Mouse (Mus musculus): Measurements from ENCODE around the gene Aff1.

The Aff1 gene

DNA sequence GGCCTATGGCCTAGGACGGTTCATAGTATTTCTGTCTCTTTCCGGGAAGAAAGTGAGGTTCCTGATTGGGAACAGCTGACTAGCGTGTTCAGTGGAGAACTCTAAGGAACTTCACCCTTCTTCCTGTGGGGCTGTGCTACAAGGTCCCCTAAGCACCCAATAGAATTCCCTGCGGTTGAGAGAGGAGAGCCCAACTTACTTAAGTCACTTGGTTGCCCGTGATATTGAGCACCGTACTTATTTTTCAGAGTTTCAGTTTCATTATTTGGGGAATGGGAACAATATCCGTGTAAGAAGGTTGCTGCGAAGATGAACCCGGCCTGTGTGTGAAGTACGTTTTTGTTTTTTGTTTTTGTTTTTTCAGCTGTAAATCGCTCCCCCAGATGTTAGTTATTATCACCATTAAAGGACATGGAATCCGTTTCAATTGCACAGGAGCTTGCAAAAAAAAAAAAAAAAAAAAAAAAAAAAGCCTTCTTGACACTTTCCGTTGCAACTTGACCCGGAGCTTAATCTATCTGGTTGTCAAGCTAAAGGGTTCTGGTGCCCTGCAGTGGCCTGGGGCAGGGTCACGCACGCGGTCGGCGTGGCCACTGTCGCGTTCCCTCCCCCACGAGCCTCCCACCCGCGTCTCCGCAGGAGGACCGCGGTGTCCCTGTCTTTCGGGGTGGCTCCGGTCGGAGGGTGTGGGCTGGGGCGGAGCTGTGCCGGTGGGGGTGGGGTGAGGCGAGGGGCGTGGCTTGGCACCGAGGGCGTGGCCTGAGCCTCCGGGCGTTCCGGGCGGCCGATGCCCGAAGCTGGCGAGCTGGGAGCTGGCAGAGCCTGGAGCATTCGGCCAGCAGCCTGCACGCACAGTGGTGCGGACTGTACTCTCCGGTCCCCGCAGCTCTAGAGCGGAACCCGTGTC is at the start of gene Aff1:
Gene Aff1, plus strand, starts transcription at position 751 of the 907 bp plus-strand sequence.
- DNase-seq: peak; percentile 99

DNA sequence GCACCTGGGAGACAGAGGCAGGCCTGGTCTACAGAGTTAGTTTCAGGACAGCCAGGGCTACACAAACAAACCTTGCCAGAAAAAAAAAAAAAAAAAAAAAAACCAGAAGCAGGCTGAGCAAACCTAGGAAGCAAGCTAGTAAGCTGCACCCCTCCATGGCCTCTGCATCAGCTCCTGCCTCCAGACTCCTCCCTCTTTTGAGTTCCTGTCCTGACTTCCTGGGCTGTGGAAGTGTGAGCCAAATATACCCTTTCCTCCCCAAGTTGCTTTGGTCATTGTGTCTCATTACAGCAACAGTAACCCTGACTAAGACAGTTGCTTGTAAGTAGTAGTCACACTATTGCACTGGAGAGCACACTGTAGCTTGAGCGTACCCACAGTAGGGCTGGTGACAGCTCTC is 48.0 kb upstream of the Aff1 start:
- DNase-seq: peak; percentile 93

DNA sequence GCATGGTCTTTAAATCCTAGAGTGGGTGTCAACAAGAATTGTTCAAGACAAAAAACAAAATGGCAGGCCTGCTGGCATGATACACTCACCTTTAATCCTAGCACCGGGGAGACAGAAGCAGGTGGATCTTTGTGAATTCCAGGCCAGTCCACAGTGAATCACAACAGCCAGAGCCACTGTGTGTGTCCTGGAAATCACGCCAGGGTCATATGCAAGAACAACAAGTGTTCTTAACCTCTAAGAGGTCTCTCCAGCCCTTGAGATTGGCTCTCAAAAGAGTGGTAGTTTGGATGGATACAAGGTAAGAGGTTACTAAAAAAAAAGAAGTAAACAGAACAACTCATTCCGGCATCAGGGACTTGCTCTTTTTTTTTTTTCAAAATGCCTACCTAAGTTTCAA is 44.9 kb upstream of the Aff1 start:
- DNase-seq: no peak

DNA sequence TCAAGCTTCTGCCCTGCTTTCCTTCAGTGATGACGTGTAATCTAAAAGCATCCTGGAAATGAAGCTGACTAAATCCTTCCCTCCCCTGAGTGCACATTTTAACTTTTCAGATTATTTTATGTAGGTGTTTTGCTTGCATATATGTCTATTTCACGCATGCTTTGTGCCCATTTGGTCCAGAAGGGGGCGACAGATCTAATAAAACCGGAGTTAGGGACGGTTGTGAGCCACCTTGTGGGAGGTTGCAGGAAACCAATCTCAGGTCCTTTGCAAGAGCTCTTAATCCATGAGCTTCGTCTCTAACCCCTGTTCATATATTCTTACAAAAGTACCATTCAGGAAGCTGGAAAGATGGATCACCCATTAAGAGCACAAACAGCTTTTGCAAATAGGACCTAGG is 37.9 kb upstream of the Aff1 start:
- no peak for DNase-seq

DNA sequence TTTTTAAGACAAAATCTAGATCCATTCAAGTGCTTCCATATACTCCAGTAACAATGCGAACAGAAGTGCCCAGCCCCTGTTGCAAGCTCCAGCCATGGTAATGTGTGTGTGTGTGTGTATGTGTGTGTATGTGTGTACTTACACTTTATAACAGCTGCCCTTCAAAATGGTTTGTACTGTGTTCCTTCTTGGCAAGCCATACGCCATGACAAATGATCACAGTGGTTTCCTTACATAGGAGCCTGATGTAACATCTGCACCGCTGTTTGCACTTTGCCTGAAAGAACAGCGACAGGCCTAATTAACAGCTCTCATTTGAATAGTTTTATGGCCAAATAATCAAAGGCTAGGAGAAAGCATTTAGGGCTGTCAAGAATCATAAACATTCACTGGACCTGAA is 37.4 kb upstream of the Aff1 start:
- DNase-seq: no peak

DNA sequence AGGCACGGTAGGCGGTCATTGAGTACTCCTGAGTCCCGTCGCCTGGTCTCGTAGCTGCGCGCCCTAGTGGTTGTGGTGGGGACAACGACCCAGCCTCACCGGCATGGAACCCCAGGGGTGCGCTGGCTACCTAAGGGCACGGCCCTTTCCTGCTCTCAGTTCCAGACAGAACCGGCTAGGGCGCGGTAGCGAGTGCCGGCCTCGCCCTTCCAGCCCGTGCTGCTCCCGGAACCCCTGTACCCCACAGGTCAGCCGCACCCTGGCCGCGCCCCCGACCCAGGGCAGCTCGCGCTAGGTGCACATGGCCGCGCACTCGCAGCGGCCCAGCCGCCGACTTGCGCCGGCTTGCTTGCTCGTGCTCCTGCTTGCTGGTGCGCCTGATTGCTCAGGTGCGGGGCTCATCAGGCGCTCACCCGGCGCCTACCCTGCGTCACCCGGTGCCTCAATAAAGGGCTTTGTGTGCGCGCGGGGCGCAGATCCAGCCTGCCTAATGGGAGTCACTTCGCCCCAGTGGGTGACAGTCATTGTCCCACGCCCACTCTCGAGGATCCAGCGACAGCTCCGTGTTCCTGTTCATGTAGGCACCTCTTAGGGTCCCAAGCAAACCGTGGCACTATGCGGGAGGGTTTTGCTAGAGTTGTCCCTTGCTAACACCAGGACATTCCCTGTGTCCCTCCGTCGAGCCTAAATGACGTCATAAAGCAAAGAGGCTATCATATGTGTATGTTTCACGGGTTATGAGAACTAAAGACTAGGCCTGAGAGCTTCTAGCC is 36.6 kb upstream of the Aff1 start, which contains the start of gene 1700016H13Rik:
Gene 1700016H13Rik, minus strand, starts transcription at position 665 of the 773 bp plus-strand sequence.
- peak; percentile 98 for DNase-seq

DNA sequence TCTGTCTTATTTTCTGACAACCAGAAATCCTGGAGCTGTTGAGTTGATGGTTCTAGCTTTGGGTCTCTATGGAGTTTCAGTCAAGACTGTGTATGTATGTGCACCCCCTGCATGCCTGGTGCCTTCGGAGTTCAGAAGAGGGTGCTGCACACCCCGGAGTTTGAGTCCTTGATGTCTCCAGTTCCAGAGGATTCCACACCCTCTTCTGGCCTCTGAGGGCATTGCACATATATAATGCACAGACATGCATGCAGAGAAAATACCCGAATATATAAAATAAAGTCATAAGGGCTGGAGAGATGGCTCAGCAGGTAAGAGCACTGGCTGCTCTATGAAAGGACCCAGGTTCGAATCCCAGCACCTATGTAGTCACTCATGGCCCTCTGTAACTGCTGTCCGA is 33.3 kb upstream of the Aff1 start:
- DNase-seq: no peak

DNA sequence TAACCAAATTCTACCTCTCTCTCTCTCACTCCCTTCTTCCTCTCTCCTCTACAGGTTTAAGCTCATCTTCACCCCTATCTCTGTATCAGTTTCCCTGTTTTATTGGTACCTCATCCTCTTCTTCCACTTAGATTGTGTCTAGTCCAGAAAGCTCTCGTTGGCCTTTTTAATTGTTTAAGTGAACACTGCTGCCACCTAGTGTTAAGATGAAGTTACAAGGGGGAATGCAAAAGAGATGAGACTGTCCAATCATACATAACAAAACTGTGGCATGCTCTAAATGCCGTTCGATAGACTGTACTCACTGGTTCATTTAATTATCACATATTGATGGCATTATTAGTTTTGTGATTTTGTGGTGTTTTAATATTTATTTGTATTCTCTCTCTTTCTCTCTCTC is 32.6 kb upstream of the Aff1 start:
- no peak for DNase-seq

DNA sequence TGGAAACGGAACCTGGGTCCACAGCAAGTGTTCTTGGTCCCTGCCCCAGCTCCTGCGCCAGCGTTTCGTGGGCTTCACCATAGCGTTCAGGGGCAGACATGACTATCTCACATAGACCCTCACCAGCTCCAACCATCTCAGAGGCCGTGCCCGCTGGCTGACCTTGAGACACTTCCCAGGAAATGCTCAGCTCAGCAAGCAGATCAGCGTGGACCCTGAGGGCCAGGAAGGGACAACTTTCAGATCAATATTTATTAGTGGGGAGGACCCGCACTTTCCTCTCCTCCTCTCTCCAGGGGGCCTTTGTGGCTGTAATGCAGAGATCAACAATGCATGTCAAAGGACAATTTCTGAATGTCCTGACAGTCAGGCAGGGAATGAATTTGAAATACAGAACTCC is 27.2 kb upstream of the Aff1 start:
- no peak for DNase-seq

DNA sequence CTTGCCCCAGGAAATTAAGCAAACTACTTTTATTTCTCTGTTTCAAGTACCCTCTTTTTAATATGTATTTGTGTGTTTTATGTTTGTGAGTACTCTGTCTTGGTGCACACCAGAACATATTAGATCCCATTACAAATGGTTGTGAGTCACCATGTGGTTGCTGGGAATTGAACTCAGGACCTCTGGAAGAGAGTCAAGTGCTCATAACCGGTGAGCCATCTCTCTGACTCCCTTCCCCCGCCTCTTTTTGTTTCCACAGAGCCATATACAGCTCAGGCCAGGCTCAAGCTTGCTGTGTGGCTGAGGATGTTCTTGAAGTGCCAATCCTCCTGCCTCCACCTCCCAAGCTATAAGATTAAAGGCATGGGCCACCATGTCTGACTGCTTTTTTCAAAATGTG is 26.3 kb upstream of the Aff1 start:
- DNase-seq: no peak

DNA sequence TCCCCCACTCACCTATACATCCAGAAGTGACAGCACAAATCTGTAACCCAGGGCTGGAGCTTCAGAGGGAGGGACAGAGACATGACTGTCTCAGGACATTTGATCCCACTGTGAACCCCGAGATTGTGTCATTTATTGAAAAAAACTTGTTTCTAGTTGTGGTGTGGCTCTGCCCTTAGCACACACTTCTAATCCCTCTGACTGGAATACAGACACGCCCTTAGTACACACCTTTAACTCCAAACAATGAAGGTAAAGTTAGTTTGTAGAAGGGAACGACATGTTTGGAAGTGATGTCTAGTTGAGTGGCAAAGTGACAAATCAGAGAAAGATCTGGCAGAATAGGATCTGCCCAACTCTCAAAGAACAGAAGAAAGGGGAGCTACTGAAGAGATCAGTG is 20.3 kb upstream of the Aff1 start:
- DNase-seq: no peak

DNA sequence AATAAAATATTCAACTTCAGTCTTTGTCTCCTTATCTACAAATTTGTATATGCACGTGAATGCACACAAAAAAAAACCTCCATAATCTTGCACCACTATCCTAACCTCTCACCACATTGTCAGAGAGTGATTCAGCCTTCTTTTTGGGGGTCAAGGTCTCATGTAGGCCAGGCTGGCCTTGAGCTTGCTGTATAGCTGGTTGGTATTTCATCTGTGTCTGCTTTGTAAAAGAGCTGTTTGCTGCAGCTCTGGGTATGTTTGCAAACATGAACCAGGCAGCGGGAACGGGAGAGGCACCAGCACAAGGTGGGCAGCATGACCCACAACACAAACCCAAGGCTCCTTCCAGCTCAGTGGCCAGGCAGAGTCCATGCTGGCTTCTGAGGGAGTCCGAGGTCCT is 18.6 kb upstream of the Aff1 start:
- no peak for DNase-seq

DNA sequence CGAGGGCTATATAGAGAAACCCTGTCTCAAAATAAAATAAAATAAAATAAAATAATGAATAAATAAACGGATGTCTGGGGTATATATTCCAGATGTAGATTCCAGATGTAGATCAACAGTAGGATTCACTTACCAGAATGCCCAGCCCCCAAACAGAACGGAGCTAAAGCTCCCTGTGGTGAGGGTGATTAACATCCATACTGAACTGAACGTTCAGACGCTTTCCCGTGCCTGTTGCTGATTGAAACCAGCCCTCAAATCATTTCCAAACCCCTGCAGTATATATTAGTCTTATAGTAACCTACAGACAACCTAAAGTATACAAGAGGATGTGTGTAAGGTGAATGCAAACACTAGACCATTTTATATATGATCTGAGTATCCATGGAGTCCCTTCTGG is 17.7 kb upstream of the Aff1 start:
- DNase-seq: no peak

DNA sequence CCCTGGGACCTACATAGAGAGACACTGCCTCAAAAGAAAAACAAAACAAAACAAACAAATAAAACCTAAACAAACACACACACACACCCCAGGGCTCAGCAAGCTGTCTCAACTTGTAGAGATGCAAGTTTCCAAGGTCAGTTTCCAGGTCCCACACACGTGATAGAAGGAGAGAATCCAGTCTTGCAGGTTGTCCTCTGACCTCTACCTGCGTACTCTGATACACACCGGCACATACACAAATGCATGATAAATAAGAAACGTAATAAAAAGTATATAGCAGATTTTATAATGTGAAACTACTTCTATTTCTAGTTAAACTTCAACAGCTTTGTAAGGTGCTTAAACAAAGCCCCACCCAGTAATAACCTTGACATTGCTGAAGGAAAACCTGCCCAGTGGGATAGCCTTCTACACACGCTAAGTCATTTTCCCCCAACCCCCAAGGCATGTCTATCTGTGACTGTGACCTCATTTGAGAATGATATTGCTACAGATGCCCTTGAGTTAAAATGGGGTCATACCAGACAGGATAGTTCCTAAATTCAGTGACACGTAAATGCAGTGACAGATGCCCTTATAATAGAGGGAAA is 15.8 kb upstream of the Aff1 start:
- no peak for DNase-seq

DNA sequence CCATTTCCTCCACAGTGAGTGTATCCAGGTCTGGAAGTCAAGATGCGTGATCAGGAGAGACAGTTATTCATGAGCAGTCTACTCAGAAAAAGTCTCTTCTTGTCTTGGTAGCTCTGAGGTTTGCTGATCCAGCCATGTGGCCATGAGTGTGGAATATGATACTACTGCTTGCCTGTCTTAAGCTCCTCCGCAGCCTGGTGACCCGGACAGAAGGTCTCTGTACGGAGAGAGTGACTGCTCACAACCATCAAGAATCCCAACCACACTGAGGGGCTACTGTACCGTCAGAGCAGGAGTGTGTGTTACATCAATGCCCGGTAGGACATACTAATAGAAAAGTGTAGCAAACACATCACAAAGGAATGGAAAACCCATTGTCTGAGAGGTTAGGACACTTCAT is 14.3 kb upstream of the Aff1 start:
- DNase-seq: no peak

DNA sequence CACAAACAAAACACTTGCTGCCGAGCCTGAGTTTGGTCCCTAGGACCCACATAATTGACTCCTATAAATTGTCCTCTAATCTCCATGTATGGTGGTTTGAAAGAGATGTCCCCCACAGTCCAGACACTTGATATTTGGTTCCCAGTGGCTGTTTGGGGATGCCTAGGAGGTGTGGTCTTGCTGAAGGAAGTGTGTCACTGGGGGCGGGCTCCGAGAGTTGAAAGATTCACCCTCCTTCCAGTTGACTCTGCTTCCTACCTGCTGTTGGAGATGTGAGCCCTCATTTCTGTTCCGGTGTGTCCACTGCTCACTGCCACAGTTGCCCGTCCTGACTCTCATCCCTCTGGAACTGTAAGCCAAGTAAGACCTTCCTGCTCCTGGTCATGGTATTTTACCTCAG is 13.2 kb upstream of the Aff1 start:
- no peak for DNase-seq

DNA sequence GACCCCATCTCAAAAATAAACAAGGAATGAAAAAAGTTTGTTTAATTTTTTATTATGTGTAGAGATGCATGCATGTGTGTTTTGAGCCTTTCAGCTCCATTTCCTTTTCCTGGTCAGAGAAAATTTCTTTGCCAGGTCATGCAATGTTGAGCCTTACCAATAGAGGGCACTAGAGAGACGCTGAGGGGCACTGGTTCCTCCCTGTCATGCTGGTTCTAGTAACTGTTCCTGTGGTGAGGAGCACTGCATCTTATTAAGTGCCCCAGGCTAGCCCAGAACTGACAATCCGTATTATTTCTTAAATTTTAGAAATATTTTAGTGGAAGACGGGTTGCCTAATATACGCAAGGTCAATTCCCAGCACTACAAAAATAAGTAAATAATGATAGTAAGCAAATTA is 11.8 kb upstream of the Aff1 start:
- peak; percentile 95 for DNase-seq

DNA sequence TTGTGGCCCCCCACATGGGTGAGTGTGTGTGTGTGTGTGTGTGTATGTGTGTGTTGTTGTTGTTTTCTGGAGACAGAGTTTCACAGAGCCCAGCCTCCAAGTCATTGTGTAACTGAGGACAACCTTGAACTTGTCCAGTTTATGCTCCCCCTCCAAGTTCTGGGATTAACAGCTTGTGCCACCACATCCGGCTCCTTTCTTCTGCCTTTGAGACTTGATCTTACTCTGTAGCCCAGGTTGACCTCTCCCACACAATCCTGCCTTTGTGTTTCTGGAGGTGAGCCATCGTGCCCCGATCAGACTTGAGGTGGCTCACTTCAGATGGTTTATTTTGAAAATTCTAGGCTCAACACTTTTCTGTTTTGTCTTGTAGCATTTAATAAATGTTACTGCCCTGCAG is 10.3 kb upstream of the Aff1 start:
- DNase-seq: no peak

DNA sequence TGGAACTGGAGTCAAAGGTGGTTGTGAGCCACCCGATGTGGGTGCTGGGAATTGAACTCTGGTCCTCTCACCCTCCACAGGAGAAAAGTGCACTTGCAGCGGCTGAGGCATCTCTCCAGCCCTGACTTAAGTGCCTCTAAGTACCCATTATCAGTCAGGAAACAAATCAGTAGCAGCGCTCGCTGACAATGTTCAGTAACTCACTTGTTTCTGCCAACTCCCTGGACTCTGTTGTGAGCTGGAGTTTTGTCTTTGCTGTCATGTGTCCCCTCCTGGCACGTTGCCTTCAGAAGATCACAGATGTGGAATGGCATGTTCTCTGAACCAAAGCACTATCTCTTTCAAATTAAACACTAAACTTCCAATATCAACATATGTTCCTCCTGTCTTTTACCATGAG is 2.5 kb upstream of the Aff1 start:
- peak; percentile 93 for DNase-seq

DNA sequence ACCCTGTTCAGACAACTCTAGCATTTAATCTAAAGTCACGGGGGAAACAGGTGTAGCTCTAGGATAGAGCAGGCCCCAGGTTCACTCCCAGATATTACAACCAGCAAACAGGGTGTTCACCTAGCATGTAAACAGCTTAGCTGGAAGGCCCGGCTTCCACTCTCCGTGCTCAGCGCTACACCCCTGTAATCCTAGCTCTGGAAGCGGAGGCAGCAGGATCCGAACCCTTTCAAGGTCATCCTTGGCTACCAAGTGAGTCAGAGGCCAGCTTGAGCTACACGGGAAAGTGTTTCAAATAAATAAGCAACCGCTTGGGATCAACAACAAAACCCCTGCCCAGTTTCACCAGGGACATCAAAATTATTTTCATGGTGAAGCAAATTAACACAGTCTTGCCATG is 2.0 kb upstream of the Aff1 start:
- peak; percentile 87 for DNase-seq

DNA sequence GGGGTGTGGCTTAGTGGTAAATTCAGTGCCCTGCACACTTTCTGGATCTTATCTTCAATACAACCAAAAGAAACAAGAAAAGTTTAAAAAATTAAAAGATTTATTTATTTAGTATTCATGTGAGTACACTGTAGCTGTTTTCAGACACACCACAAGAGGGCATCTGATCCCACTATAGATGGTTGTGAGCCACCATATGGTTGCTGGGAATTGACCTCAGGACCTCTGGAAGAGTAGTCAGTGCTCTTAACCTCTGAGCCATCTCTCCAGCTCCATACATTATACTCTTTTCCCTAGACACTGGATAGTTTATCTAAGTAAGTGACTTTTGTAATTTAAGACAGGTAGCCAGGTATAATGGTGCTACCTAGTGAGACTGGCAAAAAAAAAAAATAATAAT is 1.0 kb upstream of the Aff1 start:
- peak; percentile 79 for DNase-seq

DNA sequence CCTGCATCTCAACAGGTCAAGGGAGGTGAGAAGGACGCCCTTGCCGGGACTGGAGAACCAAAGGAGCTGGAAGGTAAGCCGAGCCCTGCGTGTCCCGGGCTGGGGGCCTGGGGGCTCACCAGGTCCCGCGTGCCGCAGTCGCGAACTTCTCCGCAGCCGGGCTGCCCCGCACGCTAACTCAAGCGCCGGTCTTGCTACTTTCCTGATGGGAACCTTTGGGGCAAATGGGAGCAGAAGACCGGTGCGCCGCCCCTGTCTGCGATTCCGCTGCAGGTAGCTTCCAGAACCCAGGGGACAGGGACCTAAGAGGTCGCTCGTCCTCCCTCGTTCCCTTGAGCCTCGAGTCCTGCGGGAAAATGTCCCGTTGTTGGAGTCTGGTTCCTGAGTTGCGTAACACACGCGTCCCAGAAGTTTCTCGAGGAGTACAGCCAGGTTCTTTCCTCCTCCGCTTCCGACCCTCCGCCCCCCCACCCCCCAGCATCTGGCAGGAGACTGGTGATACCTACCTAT is 412 bp downstream of the Aff1 start:
- DNase-seq: peak; percentile 96

DNA sequence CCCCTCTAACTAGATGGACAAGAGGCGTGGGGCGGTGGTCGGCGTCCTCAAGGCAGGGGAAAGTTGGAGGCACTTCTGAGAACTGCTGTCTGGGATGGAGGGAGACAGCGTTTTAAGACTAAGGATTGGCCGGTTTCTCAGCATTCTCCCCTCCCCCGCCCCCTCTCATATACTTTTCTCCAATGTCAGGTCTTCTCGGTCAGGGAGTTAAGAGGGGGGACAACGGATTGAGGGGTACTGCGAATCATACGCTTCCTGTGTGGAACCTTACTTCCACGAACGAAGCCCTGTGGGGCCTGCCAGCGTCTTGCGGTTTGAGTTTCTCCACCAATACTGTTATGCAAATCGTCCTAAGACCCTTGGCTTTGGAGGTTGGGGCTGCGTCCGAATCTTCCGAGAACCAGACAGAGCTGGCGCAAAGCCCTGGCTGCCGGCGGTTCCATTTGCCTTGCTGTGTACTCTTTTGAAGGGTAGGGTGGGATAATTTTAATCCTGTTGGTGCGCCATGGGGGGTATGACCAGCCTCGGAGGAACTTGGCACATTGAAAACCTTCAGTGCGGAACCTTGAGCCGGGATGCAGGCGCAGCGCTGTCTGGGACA is 967 bp downstream of the Aff1 start:
- peak; percentile 95 for DNase-seq

All from heart, adult 11 months (tissue).